Mouse (Mus musculus) splenic B cell, adult 2 months (primary cell): ENCODE data around the gene Gm20481.
"Not testable (repeated sequence)": the region's sequence is repeated elsewhere in the genome, so short reads cannot be mapped to it uniquely, and the experiment has no call there.

Experiments
- DNase-seq: peaks from one replicate; pipeline ENCODE4 v3.0.0-alpha.2; 2011; ENCODE audit warnings: low read depth, low spot score
- H3K27me3 ChIP-seq: 2 replicates; pipeline ENCODE4 v1.6.1; 2012; ENCODE audit warnings: mild to moderate bottlenecking, low read length, moderate library complexity, mixed read lengths; ENCODE audit not compliant: control insufficient read depth, poor library complexity, insufficient read depth, severe bottlenecking
- H3K36me3 ChIP-seq: 2 replicates; pipeline ENCODE4 v1.6.1; 2012; ENCODE audit warnings: mild to moderate bottlenecking, low read length, moderate library complexity, mixed read lengths; ENCODE audit not compliant: control insufficient read depth, poor library complexity, insufficient read depth, severe bottlenecking

Gene Gm20481

GRCm38 (mm10) chr17:34957966-34958365, 11.7 kb upstream of the Gm20481 start:
- peak; percentile 36 for DNase-seq
- H3K36me3 ChIP-seq, H3K27me3 ChIP-seq: not testable (repeated sequence)

DNA sequence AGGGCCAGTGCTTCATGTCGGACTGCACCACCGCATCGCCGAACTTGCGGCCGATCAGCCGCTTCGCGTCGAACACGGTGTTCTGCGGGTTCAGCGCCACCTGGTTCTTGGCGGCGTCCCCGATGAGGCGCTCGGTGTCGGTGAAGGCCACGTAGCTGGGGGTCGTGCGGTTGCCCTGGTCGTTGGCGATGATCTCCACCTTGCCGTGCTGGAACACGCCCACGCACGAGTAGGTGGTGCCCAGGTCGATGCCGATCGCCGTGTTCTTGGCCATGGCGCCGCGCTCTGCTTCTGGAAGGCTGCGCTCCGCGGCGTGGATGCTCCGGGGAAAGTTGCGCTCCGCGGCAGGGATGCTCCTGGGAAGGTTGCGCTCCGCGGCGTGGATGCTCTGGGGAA, 11.0 kb upstream of the Gm20481 start:
- H3K27me3 ChIP-seq, H3K36me3 ChIP-seq, DNase-seq: not testable (repeated sequence)

GRCm38 (mm10) chr17:34959130-34959778, 10.5 kb upstream of the Gm20481 start, which contains the start of gene Hspa1b:
TSS of gene Hspa1b (minus strand) at chr17:34959238.
- not testable (repeated sequence) for H3K36me3 ChIP-seq, H3K27me3 ChIP-seq
- peak; percentile 90 for DNase-seq

GRCm38 (mm10) chr17:34959881-34960515, 9.7 kb upstream of the Gm20481 start:
- peak; percentile 62 for DNase-seq
- H3K27me3 ChIP-seq, result no peaks in the 10 kb centered on the region
- no peaks in the 10 kb centered on the region for H3K36me3 ChIP-seq

- Histone ChIP-seq H3K36me3 (no peaks in the 10 kb centered on the region), H3K27me3 (no peaks in the 10 kb centered on the region)
- no peak for DNase-seq
Measured at GRCm38 (mm10) chr17:34960702-34961493, 8.8 kb upstream of the Gm20481 start.

- Histone ChIP-seq H3K36me3 (no peaks in the 10 kb centered on the region), H3K27me3 (no peaks in the 10 kb centered on the region)
- DNase-seq, result peak; percentile 53
Measured at GRCm38 (mm10) chr17:34962125-34962524, 7.6 kb upstream of the Gm20481 start.

- no peaks in the 10 kb centered on the region for H3K27me3 ChIP-seq
- DNase-seq, result no peak
Measured at GRCm38 (mm10) chr17:34962841-34963240, 6.9 kb upstream of the Gm20481 start.

GRCm38 (mm10) chr17:34964640-34965049, 5.1 kb upstream of the Gm20481 start:
- H3K36me3 ChIP-seq, result no peaks in the 10 kb centered on the region
- no peaks in the 10 kb centered on the region for H3K27me3 ChIP-seq
- DNase-seq, result no peak

More at GRCm38 (mm10) chr17:34962841-34963240, 6.9 kb upstream of the Gm20481 start:
- H3K36me3 ChIP-seq, result no peaks in the 10 kb centered on the region

DNA sequence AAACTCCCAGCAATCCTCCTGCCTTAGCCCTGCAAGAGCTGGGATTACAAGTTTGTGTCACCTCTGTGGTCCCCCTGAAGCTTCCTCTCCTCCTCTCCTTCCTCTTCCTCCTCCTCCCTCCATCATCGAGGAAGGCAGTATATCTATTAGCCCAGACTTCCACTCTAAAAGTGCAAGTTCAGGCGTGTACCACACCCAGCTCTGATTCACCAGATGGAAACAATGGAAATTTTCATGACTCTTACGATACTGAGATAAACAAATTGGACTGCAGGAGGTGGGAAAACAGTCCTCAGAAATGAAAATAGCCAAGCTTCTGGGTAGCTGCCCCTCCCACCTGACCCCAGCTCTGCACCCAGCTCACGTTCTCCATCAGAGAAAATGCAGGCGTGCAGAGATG, 4.1 kb upstream of the Gm20481 start:
- Histone ChIP-seq H3K27me3 (no peaks in the 10 kb centered on the region), H3K36me3 (no peaks in the 10 kb centered on the region)
- DNase-seq, result no peak

GRCm38 (mm10) chr17:34970850-34971249, 1.1 kb downstream of the Gm20481 start:
- not testable (repeated sequence) for H3K36me3 ChIP-seq, H3K27me3 ChIP-seq, DNase-seq

GRCm38 (mm10) chr17:34971694-34972068, 2.0 kb downstream of the Gm20481 start:
- not testable (repeated sequence) for H3K27me3 ChIP-seq, DNase-seq, H3K36me3 ChIP-seq

DNA sequence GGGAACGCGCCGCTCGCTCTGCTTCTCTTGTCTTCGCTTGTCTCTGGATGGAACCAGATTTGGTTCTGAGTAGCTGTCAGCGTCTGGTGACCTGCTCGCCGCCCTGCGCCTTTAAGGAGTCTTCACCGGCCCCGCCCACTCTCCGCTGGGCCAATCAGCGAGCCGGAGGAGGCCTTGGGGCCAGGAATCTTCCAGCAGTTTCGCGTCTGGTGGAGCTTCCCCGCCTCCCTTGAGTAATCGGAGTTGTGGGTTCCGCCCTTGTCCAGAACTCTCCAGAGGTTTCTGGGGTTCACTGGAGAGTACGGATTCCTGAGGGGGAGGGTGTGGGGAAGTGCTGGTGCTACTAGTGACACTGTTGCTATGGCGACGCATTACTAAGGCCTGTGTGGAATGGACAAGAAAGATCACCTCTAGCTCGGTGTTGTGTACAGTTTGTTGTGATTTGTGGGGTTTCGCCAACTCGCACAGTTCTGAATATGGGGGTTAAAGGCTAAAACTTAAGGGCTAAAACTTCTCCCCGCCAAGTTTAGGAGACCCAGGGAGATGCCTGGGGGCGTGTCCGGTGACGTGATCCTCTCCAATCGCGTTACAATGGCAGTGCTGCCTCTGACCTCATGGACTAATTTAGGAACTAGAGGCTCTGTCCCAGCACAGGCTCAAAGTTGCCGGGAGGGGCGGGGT, 2.5 kb downstream of the Gm20481 start, which contains the start of the genes Hspa1a and Hspa1l:
TSS of gene Hspa1a (minus strand) at position 88 of the 681 bp plus-strand sequence.
TSS of gene Hspa1l (plus strand) at position 635 of the 681 bp plus-strand sequence.
- H3K27me3 ChIP-seq, H3K36me3 ChIP-seq: not testable (repeated sequence)
- peak; percentile 91 for DNase-seq

GRCm38 (mm10) chr17:34975581-34976492, 6.1 kb downstream of the Gm20481 start:
- H3K27me3 ChIP-seq, result no peaks in the 10 kb centered on the region
- no peaks in the 10 kb centered on the region for H3K36me3 ChIP-seq
- DNase-seq, result no peak

DNA sequence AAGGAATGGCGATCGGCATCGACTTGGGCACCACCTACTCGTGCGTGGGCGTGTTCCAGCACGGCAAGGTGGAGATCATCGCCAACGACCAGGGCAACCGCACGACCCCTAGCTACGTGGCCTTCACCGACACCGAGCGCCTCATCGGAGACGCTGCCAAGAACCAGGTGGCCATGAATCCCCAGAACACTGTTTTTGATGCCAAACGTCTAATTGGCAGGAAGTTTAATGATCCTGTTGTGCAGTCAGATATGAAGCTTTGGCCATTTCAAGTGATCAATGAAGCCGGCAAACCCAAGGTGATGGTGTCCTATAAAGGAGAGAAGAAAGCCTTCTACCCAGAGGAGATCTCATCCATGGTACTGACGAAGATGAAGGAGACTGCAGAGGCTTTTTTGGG, 7.3 kb downstream of the Gm20481 start:
- DNase-seq, result no peak
- H3K36me3 ChIP-seq, result no peaks in the 10 kb centered on the region
- no peaks in the 10 kb centered on the region for H3K27me3 ChIP-seq
